Mouse (Mus musculus) olfactory bulb, adult 2 months (tissue): ENCODE data around the gene Adamts20.

ENCODE experiments used
- CTCF ChIP-seq: fragments of 200-500 bp; IDR thresholded peaks from 2 replicates; pipeline ENCODE4 v1.5.1; 2012; ENCODE audit warnings: low read depth, mild to moderate bottlenecking, low read length, moderate library complexity; ENCODE audit not compliant: insufficient read depth
- POLR2A ChIP-seq: fragments of 200-500 bp; IDR thresholded peaks from 2 replicates; pipeline ENCODE4 v1.6.1; 2012; ENCODE audit warnings: mild to moderate bottlenecking, low read depth, low read length, moderate library complexity; ENCODE audit not compliant: insufficient read depth

DNA sequence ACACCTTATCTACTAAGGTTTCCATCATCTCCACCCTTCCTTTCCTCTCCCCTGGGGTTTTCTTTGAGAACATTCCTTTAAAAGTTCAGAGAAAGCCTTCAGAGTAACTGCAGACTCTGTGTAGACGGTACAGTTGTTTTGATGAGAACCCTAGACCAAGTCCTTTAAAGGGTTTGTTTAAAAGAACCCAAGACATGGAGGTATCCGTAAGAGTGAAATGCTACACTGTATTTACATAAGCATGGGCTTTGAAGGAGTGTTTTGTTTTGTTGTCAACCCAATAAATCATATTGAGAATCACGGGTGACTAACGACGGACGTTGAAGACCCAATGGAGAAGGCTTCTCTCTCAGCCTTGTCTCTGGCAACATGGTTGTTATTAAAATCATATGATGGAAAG is 226.1 kb downstream of the Adamts20 start:
- TF ChIP-seq POLR2A = no peak
- TF ChIP-seq CTCF = no peak
